Mouse (Mus musculus) c-Kit-negative CD71-positive TER-119-positive erythroid progenitor cells, embryonic 14.5 days (primary cell): ENCODE results near the gene Abracl.

Experiments
- DNase-seq: peaks from one replicate; pipeline ENCODE4 v3.0.0-alpha.2; 2013; ENCODE audit warnings: low read depth, low spot score

The Abracl gene

GRCm38 (mm10) chr10:18022312-18022711 lies 776 bp downstream of the Abracl start:
- peak; percentile 36 for DNase-seq

GRCm38 (mm10) chr10:18021576-18022311 lies 1.3 kb downstream of the Abracl start:
- DNase-seq: no peak

- no peak for DNase-seq
Measured at GRCm38 (mm10) chr10:18020846-18021245, 2.2 kb downstream of the Abracl start.

- no peak for DNase-seq
Measured at GRCm38 (mm10) chr10:18020443-18020842, 2.6 kb downstream of the Abracl start.

- no peak for DNase-seq
Measured at GRCm38 (mm10) chr10:18011761-18012160, 11.3 kb downstream of the Abracl start.

- DNase-seq: no peak
Measured at GRCm38 (mm10) chr10:18009744-18010143, 13.3 kb downstream of the Abracl start.

- DNase-seq: no peak
Measured at GRCm38 (mm10) chr10:18008118-18008517, 15.0 kb downstream of the Abracl start.

GRCm38 (mm10) chr10:18007243-18007642 lies 15.8 kb downstream of the Abracl start:
- DNase-seq: no peak

GRCm38 (mm10) chr10:18006756-18007155 lies 16.3 kb downstream of the Abracl start:
- no peak for DNase-seq

GRCm38 (mm10) chr10:18005136-18005955 lies 17.7 kb downstream of the Abracl start:
- no peak for DNase-seq

- DNase-seq: no peak
Measured at GRCm38 (mm10) chr10:18003966-18004637, 19.0 kb downstream of the Abracl start.

- no peak for DNase-seq
Measured at GRCm38 (mm10) chr10:17990576-17990975, 32.5 kb downstream of the Abracl start.

- no peak for DNase-seq
Measured at GRCm38 (mm10) chr10:17989136-17989535, 34.0 kb downstream of the Abracl start.

- DNase-seq: no peak
Measured at GRCm38 (mm10) chr10:17987823-17988423, 35.2 kb downstream of the Abracl start.

- no peak for DNase-seq
Measured at GRCm38 (mm10) chr10:17983313-17983712, 39.8 kb downstream of the Abracl start.

- DNase-seq: no peak
Measured at GRCm38 (mm10) chr10:17966090-17966489, 57.0 kb downstream of the Abracl start.
